Mouse (Mus musculus) heart, embryonic 15.5 days (tissue): ENCODE measurements around the gene Rabgap1l. TPM values are rescaled to one million over a fixed set of nuclear protein-coding genes. Genes with fewer than 3 reads are reported as not detected.

Source experiments
- ATAC-seq: fragments of 200-750 bp; cut with Nextera tagmentation; replicated peaks from 2 replicates; pipeline ENCODE4 v1.8.0; 2017; ENCODE audit warnings: low read depth, moderate TSS enrichment; ENCODE audit not compliant: insufficient number of reproducible peaks, insufficient read depth, low FRiP score
- H3K27ac ChIP-seq: fragments of 300-500 bp; sonication (generic); 2 replicates; pipeline ENCODE4 v1.5.1; 2015; ENCODE audit warnings: mild to moderate bottlenecking, inconsistent platforms
- H3K27me3 ChIP-seq: fragments of 300-500 bp; sonication (generic); 2 replicates; pipeline ENCODE4 v1.6.1; 2015; ENCODE audit warnings: inconsistent platforms
- H3K36me3 ChIP-seq: fragments of 300-500 bp; sonication (generic); 2 replicates; pipeline ENCODE4 v1.6.1; 2015; ENCODE audit warnings: mild to moderate bottlenecking, inconsistent platforms
- H3K4me1 ChIP-seq: fragments of 300-500 bp; sonication (generic); replicated peaks from 2 replicates; pipeline ENCODE4 v1.6.1; 2015; ENCODE audit warnings: inconsistent platforms
- H3K4me2 ChIP-seq: fragments of 300-500 bp; sonication (generic); 2 replicates; pipeline ENCODE4 v1.6.1; 2015; ENCODE audit warnings: inconsistent platforms, mild to moderate bottlenecking, moderate library complexity
- H3K4me3 ChIP-seq: fragments of 300-500 bp; sonication (generic); 2 replicates; pipeline ENCODE4 v1.5.1; 2015; ENCODE audit warnings: mild to moderate bottlenecking, inconsistent platforms
- H3K9ac ChIP-seq: fragments of 300-500 bp; sonication (generic); 2 replicates; pipeline ENCODE4 v1.6.1; 2015; ENCODE audit warnings: mild to moderate bottlenecking, inconsistent platforms
- H3K9me3 ChIP-seq: fragments of 300-500 bp; sonication (generic); replicated peaks from 2 replicates; pipeline ENCODE4 v1.6.1; 2016; ENCODE audit warnings: inconsistent platforms
- WGBS: fragments of 180-500 bp; shearing (Covaris S2); methylation state at CpG from one replicate; pipeline ENCODE4 v1.1.7; 2015; ENCODE audit warnings: mixed read lengths; 5-methylcytosine and 5-hydroxymethylcytosine counted together
- polyA plus RNA-seq: library from polyadenylated mRNA; unstranded; fragments of >200 nt; fragmentation: Nextera tagmentation; extraction: Ambion mirVana; gene quantifications from 2 replicates; pipeline ENCODE4 v1.2.1, GENCODE M21; 2015

Rabgap1l gene
- polyA plus RNA-seq, 1 experiment from 2014 or later: 79.1 TPM

- H3K36me3 ChIP-seq: no peaks in the 10 kb centered on the region
- WGBS: 70% methylated on average over 1 of the region's 1 CpGs
- no peak overlapping the region for H3K4me3 ChIP-seq
- no peak overlapping the region for H3K4me2 ChIP-seq
- ATAC-seq: no peak
- no peaks in the 10 kb centered on the region for H3K9me3 ChIP-seq
- no peaks in the 10 kb centered on the region for H3K27me3 ChIP-seq
- peaks cover 12% of the 10 kb centered on the region; the same call in 1 of the 2 replicates for H3K4me1 ChIP-seq
- no peak overlapping the region for H3K9ac ChIP-seq
- peak overlapping the region; percentile 31; the same call in 1 of the 2 replicates for H3K27ac ChIP-seq
These were observed 18.9 kb upstream of the Rabgap1l start for GRCm38 (mm10) chr1:160811930-160812329.

GRCm38 (mm10) chr1:160805268-160805667 lies 12.3 kb upstream of the Rabgap1l start:
- WGBS: 41% methylated on average over 2 of the region's 2 CpGs
- no peak overlapping the region for H3K4me3 ChIP-seq
- ATAC-seq: no peak

GRCm38 (mm10) chr1:160799972-160800371 lies 7.0 kb upstream of the Rabgap1l start:
- Histone ChIP-seq H3K9me3 (no peaks in the 10 kb centered on the region), H3K36me3 (no peaks in the 10 kb centered on the region), H3K4me2 (no peak overlapping the region), H3K4me1 (no peaks in the 10 kb centered on the region), H3K27me3 (no peaks in the 10 kb centered on the region), H3K27ac (no peak overlapping the region), H3K4me3 (no peak overlapping the region), H3K9ac (no peak overlapping the region)
- 83% methylated on average over 3 of the region's 3 CpGs for WGBS
- no peak for ATAC-seq

More at GRCm38 (mm10) chr1:160805268-160805667, 12.3 kb upstream of the Rabgap1l start:
- Histone ChIP-seq H3K4me1 (no peaks in the 10 kb centered on the region), H3K27me3 (no peaks in the 10 kb centered on the region), H3K9me3 (no peaks in the 10 kb centered on the region), H3K36me3 (no peaks in the 10 kb centered on the region), H3K4me2 (no peak overlapping the region), H3K27ac (no peak overlapping the region), H3K9ac (no peak overlapping the region)

- no peak overlapping the region for H3K9ac ChIP-seq
- 68% methylated on average over 2 of the region's 2 CpGs for WGBS
- no peak overlapping the region for H3K27ac ChIP-seq
- ATAC-seq: no peak
- H3K36me3 ChIP-seq: no peaks in the 10 kb centered on the region
- no peak overlapping the region for H3K4me2 ChIP-seq
- H3K4me1 ChIP-seq: peaks cover 3% of the 10 kb centered on the region; the same call in 1 of the 2 replicates
- no peak overlapping the region for H3K4me3 ChIP-seq
- no peaks in the 10 kb centered on the region for H3K9me3 ChIP-seq
- no peaks in the 10 kb centered on the region for H3K27me3 ChIP-seq
These were observed 2.0 kb upstream of the Rabgap1l start for GRCm38 (mm10) chr1:160795016-160795415.

- H3K4me3 ChIP-seq: no peak overlapping the region
- no peaks in the 10 kb centered on the region for H3K9me3 ChIP-seq
- no peak for ATAC-seq
- peaks cover 3% of the 10 kb centered on the region for H3K4me1 ChIP-seq
- no peak overlapping the region for H3K9ac ChIP-seq
- H3K27me3 ChIP-seq: no peaks in the 10 kb centered on the region
- no peak overlapping the region for H3K4me2 ChIP-seq
- no peaks in the 10 kb centered on the region for H3K36me3 ChIP-seq
- 75% methylated on average over 13 of the region's 13 CpGs for WGBS
- H3K27ac ChIP-seq: no peak overlapping the region
These were observed 1.1 kb upstream of the Rabgap1l start for GRCm38 (mm10) chr1:160793791-160794757.

GRCm38 (mm10) chr1:160792156-160792685 lies 790 bp downstream of the Rabgap1l start:
- ATAC-seq: peak; percentile 70
- peak overlapping the region; percentile 99 for H3K4me3 ChIP-seq
- H3K9me3 ChIP-seq: no peaks in the 10 kb centered on the region
- H3K36me3 ChIP-seq: no peaks in the 10 kb centered on the region
- H3K27me3 ChIP-seq: no peaks in the 10 kb centered on the region
- H3K27ac ChIP-seq: peak overlapping the region; percentile 95
- H3K9ac ChIP-seq: peak overlapping the region; percentile 96
- peak overlapping the region; percentile 87 for H3K4me2 ChIP-seq
- WGBS: under 1% methylated on average over 50 of the region's 51 CpGs
- H3K4me1 ChIP-seq: peaks cover 6% of the 10 kb centered on the region

- Histone ChIP-seq H3K27me3 (no peaks in the 10 kb centered on the region), H3K36me3 (no peaks in the 10 kb centered on the region), H3K9ac (peak overlapping the region; percentile 96), H3K9me3 (no peaks in the 10 kb centered on the region), H3K27ac (peak overlapping the region; percentile 95), H3K4me3 (peak overlapping the region; percentile 99), H3K4me2 (peak overlapping the region; percentile 87), H3K4me1 (peaks cover 11% of the 10 kb centered on the region)
- ATAC-seq: peak; percentile 32; the same call in 1 of the 2 replicates
- 5% methylated on average over 20 of the region's 20 CpGs for WGBS
These were observed 1.4 kb downstream of the Rabgap1l start for GRCm38 (mm10) chr1:160791381-160792155.

- Histone ChIP-seq H3K27me3 (no peaks in the 10 kb centered on the region), H3K27ac (no peak overlapping the region), H3K4me3 (no peak overlapping the region), H3K4me2 (peak overlapping the region; percentile 87; the same call in 1 of the 2 replicates), H3K36me3 (no peaks in the 10 kb centered on the region), H3K4me1 (peaks cover 14% of the 10 kb centered on the region), H3K9me3 (no peaks in the 10 kb centered on the region), H3K9ac (no peak overlapping the region)
- ATAC-seq: no peak
These were observed 2.4 kb downstream of the Rabgap1l start for GRCm38 (mm10) chr1:160790630-160791029.

GRCm38 (mm10) chr1:160789876-160790275 lies 3.1 kb downstream of the Rabgap1l start:
- no peak overlapping the region for H3K4me3 ChIP-seq
- no peak overlapping the region for H3K4me2 ChIP-seq
- no peak overlapping the region for H3K9ac ChIP-seq
- no peaks in the 10 kb centered on the region for H3K9me3 ChIP-seq
- no peaks in the 10 kb centered on the region for H3K27me3 ChIP-seq
- ATAC-seq: no peak
- H3K36me3 ChIP-seq: no peaks in the 10 kb centered on the region
- WGBS: 90% methylated on average over 3 of the region's 3 CpGs
- H3K27ac ChIP-seq: no peak overlapping the region
- H3K4me1 ChIP-seq: peaks cover 14% of the 10 kb centered on the region

- Histone ChIP-seq H3K36me3 (no peaks in the 10 kb centered on the region), H3K4me2 (no peak overlapping the region), H3K9ac (no peak overlapping the region), H3K27me3 (no peaks in the 10 kb centered on the region), H3K4me3 (no peak overlapping the region), H3K4me1 (peaks cover 14% of the 10 kb centered on the region), H3K9me3 (no peaks in the 10 kb centered on the region), H3K27ac (peak overlapping the region; percentile 66; the same call in 1 of the 2 replicates)
- WGBS: 32% methylated on average over 1 of the region's 1 CpGs
- no peak for ATAC-seq
These were observed 5.1 kb downstream of the Rabgap1l start for GRCm38 (mm10) chr1:160787926-160788325.

GRCm38 (mm10) chr1:160787164-160787563 lies 5.8 kb downstream of the Rabgap1l start:
- Histone ChIP-seq H3K36me3 (no peaks in the 10 kb centered on the region), H3K9me3 (no peaks in the 10 kb centered on the region), H3K9ac (no peak overlapping the region), H3K27ac (peak overlapping the region; percentile 66), H3K4me3 (no peak overlapping the region), H3K4me1 (peaks cover 14% of the 10 kb centered on the region), H3K4me2 (0 out of 2 replicates have a peak overlapping the region, but pooled peaks have one; percentile 10), H3K27me3 (no peaks in the 10 kb centered on the region)
- no peak for ATAC-seq
- 59% methylated on average over 3 of the region's 3 CpGs for WGBS
